Mouse (Mus musculus): ENCODE measurements at regions not wholly inside any gene's neighbourhood (a gene's known extent, or its start where the extent isn't known, plus 50 kb on each side); places are given as distances from the start of the nearest gene placed in this dataset.

DNA sequence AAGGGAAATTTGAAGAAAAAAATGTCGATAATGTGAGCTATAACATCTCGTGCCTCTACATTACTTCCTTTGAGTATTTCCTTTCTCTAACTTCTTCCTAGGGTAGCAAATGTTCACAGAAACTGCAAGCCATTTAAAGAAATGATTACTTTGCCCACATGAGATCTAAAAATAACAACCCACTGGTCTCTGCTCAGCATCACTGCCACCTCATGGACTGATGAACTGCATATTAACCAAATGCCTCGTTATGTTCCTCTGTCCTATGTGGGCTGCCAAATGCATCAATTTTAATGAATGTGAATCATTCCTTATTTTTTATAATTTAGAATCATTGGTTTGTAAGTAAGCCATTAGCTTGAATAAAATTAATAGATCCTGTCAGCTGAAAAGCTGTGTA, 590.0 kb upstream of the Nr3c2 start:
- 72% methylated on average over 3 of the region's 3 CpGs for WGBS
- H3K36me3 ChIP-seq (ENCODE audit: control insufficient read depth, insufficient read depth, low read length), result no peaks in the 10 kb centered on the region
- H3K4me1 ChIP-seq (ENCODE audit: control insufficient read depth, insufficient read depth, low read length), result no peaks in the 10 kb centered on the region
- no peak overlapping the region for H3K27ac ChIP-seq (replicated peaks; ENCODE audit: insufficient read depth, low read depth, low read length)
- H3K4me3 ChIP-seq (ENCODE audit: insufficient read depth, low read depth, low read length), result no peak overlapping the region
- TF ChIP-seq CTCF (IDR thresholded peaks at IDR 0.05; ENCODE audit: low read depth, low read length), result no peak
- TF ChIP-seq POLR2A (IDR thresholded peaks at IDR 0.05; ENCODE audit: extremely low read depth, insufficient read depth, low read length), result no peak
- no peaks in the 10 kb centered on the region for H3K27me3 ChIP-seq (ENCODE audit: control insufficient read depth, insufficient read depth, low read length)
- DNase-seq (ENCODE audit: extremely low read depth, low read depth, low spot score), result no peak
- no peaks in the 10 kb centered on the region for H3K79me2 ChIP-seq (ENCODE audit: control insufficient read depth, insufficient read depth, low read length)
- no peak overlapping the region for H3K9ac ChIP-seq (ENCODE audit: low read depth, low read length)

DNA sequence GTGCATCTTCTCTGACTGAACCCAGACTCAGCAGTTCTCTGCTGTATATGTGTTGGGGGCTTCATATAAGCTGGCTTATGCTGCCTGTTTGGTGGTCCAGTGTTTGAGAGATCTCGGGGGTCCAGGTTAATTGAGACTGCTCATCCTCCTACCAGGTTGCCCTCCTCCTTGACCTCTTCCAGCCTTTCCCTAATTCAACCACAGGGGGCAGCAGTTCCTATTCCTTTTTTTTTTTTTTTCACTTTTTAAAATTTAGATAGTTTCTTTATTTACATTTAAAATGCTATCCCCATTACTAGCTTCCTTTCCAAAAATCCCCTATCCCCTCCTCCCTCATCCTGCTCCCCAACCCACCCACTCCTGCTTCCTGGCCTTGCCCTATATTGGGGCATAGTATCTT, 570.7 kb upstream of the Nr3c2 start:
- no peaks in the 10 kb centered on the region for H3K79me2 ChIP-seq (ENCODE audit: control insufficient read depth, insufficient read depth, low read length)
- no peak for TF ChIP-seq POLR2A (IDR thresholded peaks at IDR 0.05; ENCODE audit: extremely low read depth, insufficient read depth, low read length)
- peak; percentile 13; the same call in 1 of the 2 replicates for TF ChIP-seq CTCF (IDR thresholded peaks at IDR 0.05; ENCODE audit: low read depth, low read length)
- H3K27ac ChIP-seq (replicated peaks; ENCODE audit: insufficient read depth, low read depth, low read length), result no peak overlapping the region
- no peak overlapping the region for H3K9ac ChIP-seq (ENCODE audit: low read depth, low read length)
- no peak for DNase-seq (ENCODE audit: extremely low read depth, low read depth, low spot score)
- no peak overlapping the region for H3K4me3 ChIP-seq (ENCODE audit: insufficient read depth, low read depth, low read length)
- H3K36me3 ChIP-seq (ENCODE audit: control insufficient read depth, insufficient read depth, low read length), result no peaks in the 10 kb centered on the region
- no peaks in the 10 kb centered on the region for H3K27me3 ChIP-seq (ENCODE audit: control insufficient read depth, insufficient read depth, low read length)
- H3K4me1 ChIP-seq (ENCODE audit: control insufficient read depth, insufficient read depth, low read length), result no peaks in the 10 kb centered on the region
- 52% methylated on average over 1 of the region's 1 CpGs for WGBS

DNA sequence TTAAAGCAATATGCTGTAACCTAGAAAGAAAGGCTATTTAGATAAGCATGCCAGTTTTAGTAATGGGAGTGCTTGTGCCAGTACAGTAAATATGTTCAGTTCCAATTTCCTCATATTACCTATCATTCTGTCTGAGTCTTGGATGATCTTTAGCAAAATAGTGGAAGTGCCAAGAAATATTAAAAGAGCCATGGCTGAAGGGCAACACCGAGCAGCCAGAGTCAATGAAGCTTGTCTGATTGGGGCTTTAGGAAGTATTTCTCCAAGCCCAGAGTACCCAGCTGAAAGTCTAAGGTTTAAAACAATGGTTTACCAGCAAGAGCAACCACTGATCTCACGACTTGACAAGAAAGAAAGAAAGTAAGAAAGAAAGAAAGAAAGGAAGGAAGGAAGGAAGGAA, 556.2 kb upstream of the Nr3c2 start:
- no peak for TF ChIP-seq CTCF (IDR thresholded peaks at IDR 0.05; ENCODE audit: low read depth, low read length)
- no peak for TF ChIP-seq POLR2A (IDR thresholded peaks at IDR 0.05; ENCODE audit: extremely low read depth, insufficient read depth, low read length)
- 26% methylated on average over 2 of the region's 2 CpGs for WGBS

GRCm38 (mm10) chr8:76346150-76346549, 553.1 kb upstream of the Nr3c2 start:
- WGBS, result 79% methylated on average over 4 of the region's 4 CpGs
- no peak overlapping the region for H3K4me3 ChIP-seq (ENCODE audit: insufficient read depth, low read depth, low read length)

More for the DNA sequence above, 556.2 kb upstream of the Nr3c2 start:
- no peaks in the 10 kb centered on the region for H3K36me3 ChIP-seq (ENCODE audit: control insufficient read depth, insufficient read depth, low read length)
- H3K27ac ChIP-seq (replicated peaks; ENCODE audit: insufficient read depth, low read depth, low read length), result no peak overlapping the region
- no peaks in the 10 kb centered on the region for H3K4me1 ChIP-seq (ENCODE audit: control insufficient read depth, insufficient read depth, low read length)
- no peak overlapping the region for H3K4me3 ChIP-seq (ENCODE audit: insufficient read depth, low read depth, low read length)
- H3K27me3 ChIP-seq (ENCODE audit: control insufficient read depth, insufficient read depth, low read length), result no peaks in the 10 kb centered on the region
- no peaks in the 10 kb centered on the region for H3K79me2 ChIP-seq (ENCODE audit: control insufficient read depth, insufficient read depth, low read length)
- no peak overlapping the region for H3K9ac ChIP-seq (ENCODE audit: low read depth, low read length)
- DNase-seq (ENCODE audit: extremely low read depth, low read depth, low spot score), result peak; percentile 43

GRCm38 (mm10) chr8:76346832-76347231, 552.4 kb upstream of the Nr3c2 start:
- Histone ChIP-seq H3K79me2 (ENCODE audit: control insufficient read depth, insufficient read depth, low read length) (no peaks in the 10 kb centered on the region), H3K27me3 (ENCODE audit: control insufficient read depth, insufficient read depth, low read length) (no peaks in the 10 kb centered on the region), H3K4me1 (ENCODE audit: control insufficient read depth, insufficient read depth, low read length) (no peaks in the 10 kb centered on the region), H3K27ac (replicated peaks; ENCODE audit: insufficient read depth, low read depth, low read length) (no peak overlapping the region), H3K36me3 (ENCODE audit: control insufficient read depth, insufficient read depth, low read length) (no peaks in the 10 kb centered on the region), H3K9ac (ENCODE audit: low read depth, low read length) (no peak overlapping the region), H3K4me3 (ENCODE audit: insufficient read depth, low read depth, low read length) (no peak overlapping the region)
- TF ChIP-seq POLR2A (IDR thresholded peaks at IDR 0.05; ENCODE audit: extremely low read depth, insufficient read depth, low read length) (no peak), CTCF (IDR thresholded peaks at IDR 0.05; ENCODE audit: low read depth, low read length) (no peak)
- no peak for DNase-seq (ENCODE audit: extremely low read depth, low read depth, low spot score)
- WGBS, result 82% methylated on average over 1 of the region's 1 CpGs

More at GRCm38 (mm10) chr8:76346150-76346549, 553.1 kb upstream of the Nr3c2 start:
- TF ChIP-seq POLR2A (IDR thresholded peaks at IDR 0.05; ENCODE audit: extremely low read depth, insufficient read depth, low read length), result no peak
- TF ChIP-seq CTCF (IDR thresholded peaks at IDR 0.05; ENCODE audit: low read depth, low read length), result no peak
- no peaks in the 10 kb centered on the region for H3K36me3 ChIP-seq (ENCODE audit: control insufficient read depth, insufficient read depth, low read length)
- no peak overlapping the region for H3K9ac ChIP-seq (ENCODE audit: low read depth, low read length)
- H3K27me3 ChIP-seq (ENCODE audit: control insufficient read depth, insufficient read depth, low read length), result no peaks in the 10 kb centered on the region
- H3K79me2 ChIP-seq (ENCODE audit: control insufficient read depth, insufficient read depth, low read length), result no peaks in the 10 kb centered on the region
- no peaks in the 10 kb centered on the region for H3K4me1 ChIP-seq (ENCODE audit: control insufficient read depth, insufficient read depth, low read length)
- no peak overlapping the region for H3K27ac ChIP-seq (replicated peaks; ENCODE audit: insufficient read depth, low read depth, low read length)
- no peak for DNase-seq (ENCODE audit: extremely low read depth, low read depth, low spot score)

DNA sequence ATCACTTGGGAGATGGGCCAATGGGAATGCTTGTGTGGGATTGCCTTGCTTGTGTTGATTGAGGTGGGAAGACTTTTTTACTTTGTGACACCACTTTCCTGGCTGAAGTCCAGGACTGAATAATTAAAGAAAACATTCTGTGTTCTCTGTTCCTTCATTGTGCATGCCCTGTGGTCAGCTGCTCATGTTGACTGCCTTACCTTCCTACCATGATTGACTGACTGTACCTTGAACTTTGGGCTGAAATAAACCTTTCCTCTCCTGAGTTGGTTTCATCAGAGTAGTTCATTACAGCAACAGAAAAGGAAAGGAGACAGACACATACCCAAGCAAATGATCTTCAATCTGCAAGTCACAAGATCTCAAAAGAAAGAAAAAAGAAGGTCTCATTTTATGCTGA, 524.9 kb upstream of the Nr3c2 start:
- H3K4me1 ChIP-seq (ENCODE audit: control insufficient read depth, insufficient read depth, low read length), result peaks cover 2% of the 10 kb centered on the region; the same call in 1 of the 2 replicates
- no peak for TF ChIP-seq CTCF (IDR thresholded peaks at IDR 0.05; ENCODE audit: low read depth, low read length)
- no peak for TF ChIP-seq POLR2A (IDR thresholded peaks at IDR 0.05; ENCODE audit: extremely low read depth, insufficient read depth, low read length)
- H3K27me3 ChIP-seq (ENCODE audit: control insufficient read depth, insufficient read depth, low read length), result no peaks in the 10 kb centered on the region
- no peak overlapping the region for H3K9ac ChIP-seq (ENCODE audit: low read depth, low read length)
- peak; percentile 89 for DNase-seq (ENCODE audit: extremely low read depth, low read depth, low spot score)
- H3K79me2 ChIP-seq (ENCODE audit: control insufficient read depth, insufficient read depth, low read length), result no peaks in the 10 kb centered on the region
- H3K4me3 ChIP-seq (ENCODE audit: insufficient read depth, low read depth, low read length), result no peak overlapping the region
- H3K36me3 ChIP-seq (ENCODE audit: control insufficient read depth, insufficient read depth, low read length), result no peaks in the 10 kb centered on the region
- peak overlapping the region; percentile 65 for H3K27ac ChIP-seq (replicated peaks; ENCODE audit: insufficient read depth, low read depth, low read length)
